Mouse (Mus musculus): ENCODE data around the gene Gm4779. TPM values are rescaled to one million over a fixed set of nuclear protein-coding genes. Genes with fewer than 3 reads are reported as not detected.
"Not testable (repeated sequence)": the region's sequence is repeated elsewhere in the genome, so short reads cannot be mapped to it uniquely, and the experiment has no call there.

Gm4779 gene
- not detected in 2 replicates for polyA plus RNA-seq (2015; fragmentation: Nextera tagmentation; extraction: Ambion mirVana)

- no peak for ATAC-seq (ENCODE audit: insufficient read depth, low FRiP score)
- Histone ChIP-seq H3K9me3 (replicated peaks; ENCODE audit: control insufficient read depth, low read length) (no peaks in the 10 kb centered on the region; the same call in 1 of the 2 replicates), H3K4me3 (replicated peaks; ENCODE audit: low read length) (no peak within 1 kb of the TSS), H3K4me1 (ENCODE audit: control insufficient read depth, insufficient read depth, low read length) (no peaks in the 10 kb centered on the region), H3K4me2 (ENCODE audit: low read depth, low read length) (no peak within 1 kb of the TSS), H3K27me3 (ENCODE audit: control insufficient read depth, insufficient read depth, low read length) (no peaks in the 10 kb centered on the region), H3K36me3 (ENCODE audit: control insufficient read depth, insufficient read depth, low read length) (no peaks in the 10 kb centered on the region), H3K9ac (ENCODE audit: low read length) (no peak within 1 kb of the TSS), H3K27ac (ENCODE audit: low read length) (no peak within 1 kb of the TSS)
- 91% methylated on average over 35 of the region's 35 CpGs for WGBS
Observed at GRCm38 (mm10) chrX:101794342-101794741, at the start of gene Gm4779, which contains the start of gene 8030474K03Rik. Gm4779 (minus strand) TSS chrX:101794423. 8030474K03Rik (plus strand) TSS chrX:101794656.

GRCm38 (mm10) chrX:101819980-101820379 lies 25.8 kb upstream of the Gm4779 start:
- not testable (repeated sequence) for H3K4me2 ChIP-seq (ENCODE audit: low read depth, low read length); H3K4me3 ChIP-seq (replicated peaks; ENCODE audit: low read length); H3K36me3 ChIP-seq (ENCODE audit: control insufficient read depth, insufficient read depth, low read length); H3K4me1 ChIP-seq (ENCODE audit: control insufficient read depth, insufficient read depth, low read length); ATAC-seq (ENCODE audit: insufficient read depth, low FRiP score); H3K27ac ChIP-seq (ENCODE audit: low read length); H3K27me3 ChIP-seq (ENCODE audit: control insufficient read depth, insufficient read depth, low read length); H3K9ac ChIP-seq (ENCODE audit: low read length); H3K9me3 ChIP-seq (replicated peaks; ENCODE audit: control insufficient read depth, low read length)

- Histone ChIP-seq H3K4me2 (ENCODE audit: low read depth, low read length) (no peak overlapping the region), H3K9me3 (replicated peaks; ENCODE audit: control insufficient read depth, low read length) (no peaks in the 10 kb centered on the region), H3K36me3 (ENCODE audit: control insufficient read depth, insufficient read depth, low read length) (no peaks in the 10 kb centered on the region), H3K27me3 (ENCODE audit: control insufficient read depth, insufficient read depth, low read length) (peaks cover 4% of the 10 kb centered on the region; the same call in 1 of the 2 replicates), H3K4me3 (replicated peaks; ENCODE audit: low read length) (no peak overlapping the region), H3K27ac (ENCODE audit: low read length) (no peak overlapping the region), H3K4me1 (ENCODE audit: control insufficient read depth, insufficient read depth, low read length) (no peaks in the 10 kb centered on the region), H3K9ac (ENCODE audit: low read length) (no peak overlapping the region)
- no peak for ATAC-seq (ENCODE audit: insufficient read depth, low FRiP score)
- WGBS: 50% methylated on average over 1 of the region's 1 CpGs
Observed at GRCm38 (mm10) chrX:101819163-101819562, 24.9 kb upstream of the Gm4779 start.

GRCm38 (mm10) chrX:101811750-101812149 lies 17.5 kb upstream of the Gm4779 start:
- H3K4me3 ChIP-seq (replicated peaks; ENCODE audit: low read length): no peak overlapping the region
- no peaks in the 10 kb centered on the region for H3K9me3 ChIP-seq (replicated peaks; ENCODE audit: control insufficient read depth, low read length)
- 54% methylated on average over 3 of the region's 3 CpGs for WGBS
- H3K4me2 ChIP-seq (ENCODE audit: low read depth, low read length): no peak overlapping the region
- no peaks in the 10 kb centered on the region for H3K4me1 ChIP-seq (ENCODE audit: control insufficient read depth, insufficient read depth, low read length)
- H3K27me3 ChIP-seq (ENCODE audit: control insufficient read depth, insufficient read depth, low read length): peaks cover 2% of the 10 kb centered on the region; the same call in 1 of the 2 replicates
- H3K27ac ChIP-seq (ENCODE audit: low read length): no peak overlapping the region
- H3K9ac ChIP-seq (ENCODE audit: low read length): no peak overlapping the region
- H3K36me3 ChIP-seq (ENCODE audit: control insufficient read depth, insufficient read depth, low read length): no peaks in the 10 kb centered on the region
- ATAC-seq (ENCODE audit: insufficient read depth, low FRiP score): no peak

- H3K4me1 ChIP-seq (ENCODE audit: control insufficient read depth, insufficient read depth, low read length): no peaks in the 10 kb centered on the region
- no peaks in the 10 kb centered on the region for H3K9me3 ChIP-seq (replicated peaks; ENCODE audit: control insufficient read depth, low read length)
- H3K36me3 ChIP-seq (ENCODE audit: control insufficient read depth, insufficient read depth, low read length): no peaks in the 10 kb centered on the region
- H3K27ac ChIP-seq (ENCODE audit: low read length): no peak overlapping the region
- 23% methylated on average over 2 of the region's 2 CpGs for WGBS
- no peak overlapping the region for H3K4me3 ChIP-seq (replicated peaks; ENCODE audit: low read length)
- H3K9ac ChIP-seq (ENCODE audit: low read length): no peak overlapping the region
- H3K4me2 ChIP-seq (ENCODE audit: low read depth, low read length): no peak overlapping the region
- H3K27me3 ChIP-seq (ENCODE audit: control insufficient read depth, insufficient read depth, low read length): peaks cover 5% of the 10 kb centered on the region
- no peak for ATAC-seq (ENCODE audit: insufficient read depth, low FRiP score)
Observed at GRCm38 (mm10) chrX:101805512-101805911, 11.3 kb upstream of the Gm4779 start.

GRCm38 (mm10) chrX:101791551-101791950 lies 2.7 kb downstream of the Gm4779 start:
- Histone ChIP-seq H3K36me3 (ENCODE audit: control insufficient read depth, insufficient read depth, low read length) (no peaks in the 10 kb centered on the region), H3K9me3 (replicated peaks; ENCODE audit: control insufficient read depth, low read length) (no peaks in the 10 kb centered on the region; the same call in 1 of the 2 replicates), H3K4me2 (ENCODE audit: low read depth, low read length) (no peak overlapping the region), H3K27me3 (ENCODE audit: control insufficient read depth, insufficient read depth, low read length) (peaks cover 2% of the 10 kb centered on the region; the same call in 1 of the 2 replicates), H3K9ac (ENCODE audit: low read length) (no peak overlapping the region), H3K4me1 (ENCODE audit: control insufficient read depth, insufficient read depth, low read length) (no peaks in the 10 kb centered on the region), H3K4me3 (replicated peaks; ENCODE audit: low read length) (no peak overlapping the region), H3K27ac (ENCODE audit: low read length) (no peak overlapping the region)
- ATAC-seq (ENCODE audit: insufficient read depth, low FRiP score): no peak
- 34% methylated on average over 4 of the region's 4 CpGs for WGBS

GRCm38 (mm10) chrX:101772035-101772434 lies 22.2 kb downstream of the Gm4779 start:
- 35% methylated on average over 5 of the region's 5 CpGs for WGBS
- no peak overlapping the region for H3K4me3 ChIP-seq (replicated peaks; ENCODE audit: low read length)
- no peak overlapping the region for H3K4me2 ChIP-seq (ENCODE audit: low read depth, low read length)
- no peaks in the 10 kb centered on the region for H3K36me3 ChIP-seq (ENCODE audit: control insufficient read depth, insufficient read depth, low read length)
- H3K27ac ChIP-seq (ENCODE audit: low read length): no peak overlapping the region
- no peak overlapping the region for H3K9ac ChIP-seq (ENCODE audit: low read length)
- no peaks in the 10 kb centered on the region for H3K4me1 ChIP-seq (ENCODE audit: control insufficient read depth, insufficient read depth, low read length)
- H3K9me3 ChIP-seq (replicated peaks; ENCODE audit: control insufficient read depth, low read length): no peaks in the 10 kb centered on the region
- no peaks in the 10 kb centered on the region; the same call in 1 of the 2 replicates for H3K27me3 ChIP-seq (ENCODE audit: control insufficient read depth, insufficient read depth, low read length)
- no peak for ATAC-seq (ENCODE audit: insufficient read depth, low FRiP score)

GRCm38 (mm10) chrX:101770307-101770706 lies 23.9 kb downstream of the Gm4779 start:
- no peak for ATAC-seq (ENCODE audit: insufficient read depth, low FRiP score)
- 68% methylated on average over 3 of the region's 3 CpGs for WGBS
- H3K27me3 ChIP-seq (ENCODE audit: control insufficient read depth, insufficient read depth, low read length): no peaks in the 10 kb centered on the region; the same call in 1 of the 2 replicates

GRCm38 (mm10) chrX:101769478-101769877 lies 24.7 kb downstream of the Gm4779 start:
- 52% methylated on average over 2 of the region's 2 CpGs for WGBS
- ATAC-seq (ENCODE audit: insufficient read depth, low FRiP score): no peak

More at GRCm38 (mm10) chrX:101770307-101770706, 23.9 kb downstream of the Gm4779 start:
- Histone ChIP-seq H3K4me1 (ENCODE audit: control insufficient read depth, insufficient read depth, low read length) (no peaks in the 10 kb centered on the region), H3K9me3 (replicated peaks; ENCODE audit: control insufficient read depth, low read length) (no peaks in the 10 kb centered on the region), H3K4me2 (ENCODE audit: low read depth, low read length) (no peak overlapping the region), H3K36me3 (ENCODE audit: control insufficient read depth, insufficient read depth, low read length) (no peaks in the 10 kb centered on the region), H3K9ac (ENCODE audit: low read length) (no peak overlapping the region), H3K27ac (ENCODE audit: low read length) (no peak overlapping the region), H3K4me3 (replicated peaks; ENCODE audit: low read length) (no peak overlapping the region)

More at GRCm38 (mm10) chrX:101769478-101769877, 24.7 kb downstream of the Gm4779 start:
- H3K27me3 ChIP-seq (ENCODE audit: control insufficient read depth, insufficient read depth, low read length): no peaks in the 10 kb centered on the region; the same call in 1 of the 2 replicates
- no peak overlapping the region for H3K4me2 ChIP-seq (ENCODE audit: low read depth, low read length)
- H3K27ac ChIP-seq (ENCODE audit: low read length): no peak overlapping the region
- H3K4me1 ChIP-seq (ENCODE audit: control insufficient read depth, insufficient read depth, low read length): no peaks in the 10 kb centered on the region
- H3K4me3 ChIP-seq (replicated peaks; ENCODE audit: low read length): no peak overlapping the region
- no peak overlapping the region for H3K9ac ChIP-seq (ENCODE audit: low read length)
- no peaks in the 10 kb centered on the region for H3K36me3 ChIP-seq (ENCODE audit: control insufficient read depth, insufficient read depth, low read length)
- no peaks in the 10 kb centered on the region for H3K9me3 ChIP-seq (replicated peaks; ENCODE audit: control insufficient read depth, low read length)
